Mouse (Mus musculus): ENCODE data around the gene Map2k7. TPM values are rescaled to one million over a fixed set of nuclear protein-coding genes. Genes with fewer than 3 reads are reported as not detected.

Gene Map2k7
- 25.2 and 25.6 TPM in 2 replicates for total RNA-seq (2015; ENCODE audit: low replicate concordance)
- total RNA-seq (2017; ENCODE audit: low replicate concordance) = 16.9 and 20.3 TPM in 2 replicates

DNA sequence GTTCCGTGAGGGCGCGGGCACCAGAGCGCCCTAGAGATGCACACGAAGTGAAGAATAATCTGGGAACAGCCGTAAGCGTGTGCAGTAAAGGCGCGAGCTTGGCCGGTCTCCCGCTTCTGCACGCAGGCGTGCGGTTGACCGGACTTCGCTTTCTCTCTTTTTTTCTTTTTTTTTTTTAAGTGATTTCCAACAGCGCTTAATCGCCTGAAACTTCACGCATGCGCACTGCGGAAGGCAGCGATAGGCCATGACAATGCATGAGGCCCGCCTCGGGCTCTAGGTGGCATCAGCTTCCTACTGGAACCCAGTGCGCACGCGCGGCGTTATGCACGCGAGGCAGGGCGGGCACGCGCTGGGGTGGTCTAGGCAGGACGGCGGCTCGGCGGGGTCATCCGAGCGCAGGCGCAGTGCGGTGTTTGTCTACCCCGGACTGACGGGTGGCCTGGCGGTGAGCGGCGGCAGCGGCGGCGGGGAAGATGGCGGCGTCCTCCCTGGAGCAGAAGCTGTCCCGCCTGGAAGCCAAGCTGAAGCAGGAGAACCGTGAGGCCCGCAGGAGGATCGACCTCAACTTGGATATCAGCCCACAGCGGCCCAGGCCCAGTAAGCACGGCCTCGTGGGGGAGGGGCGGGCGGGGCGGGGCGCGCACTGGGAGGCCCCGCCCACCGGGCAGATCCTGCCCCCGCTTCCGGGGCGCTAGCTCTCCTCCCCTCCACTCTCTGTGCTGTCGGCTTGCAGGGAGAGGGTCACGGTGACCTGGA, at the start of gene Map2k7, which contains the start of gene Gm49320:
Gene Map2k7 (plus strand): TSS at position 307 of the 759 bp plus-strand sequence.
Gene Gm49320 (plus strand): TSS at position 432 of the 759 bp plus-strand sequence.
- ATAC-seq (replicated peaks; ENCODE audit: low FRiP score, poor library complexity, severe bottlenecking) = peak; percentile 82

DNA sequence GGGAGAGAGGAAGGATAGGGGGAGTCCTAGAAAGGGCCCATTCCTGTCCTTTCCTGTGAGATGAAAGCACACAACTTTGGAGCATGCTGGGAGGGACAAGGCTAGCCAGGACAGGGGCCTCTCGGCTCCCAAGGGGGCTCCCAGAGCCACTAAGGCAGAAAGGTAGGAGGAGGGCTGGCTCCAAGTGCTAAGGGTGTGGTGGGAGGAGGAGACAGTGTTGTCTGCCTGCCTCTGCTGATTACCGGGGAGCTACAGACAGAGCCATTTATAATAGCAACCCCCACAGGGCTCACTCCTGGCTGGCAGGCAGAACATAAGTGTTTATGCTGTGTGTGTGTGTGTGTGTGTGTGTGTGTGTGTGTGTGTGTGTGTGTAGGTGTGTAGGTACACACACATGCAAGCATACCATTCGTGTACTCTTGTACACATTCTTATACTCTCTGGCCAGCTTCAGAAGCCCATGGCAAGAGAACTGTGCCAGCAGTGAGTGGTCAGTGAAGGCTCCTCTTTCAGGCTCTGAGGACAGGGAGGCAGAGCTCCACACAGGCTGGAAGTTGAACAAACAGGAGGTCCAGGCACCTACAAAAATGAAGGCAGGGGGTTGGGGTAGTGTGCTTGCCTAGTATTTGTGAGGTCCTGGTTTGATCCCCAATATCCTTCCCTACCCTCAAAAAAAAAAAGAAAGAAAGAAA, 49.4 kb upstream of the Map2k7 start:
- peak; percentile 93 for ATAC-seq (replicated peaks; ENCODE audit: low FRiP score, poor library complexity, severe bottlenecking)

DNA sequence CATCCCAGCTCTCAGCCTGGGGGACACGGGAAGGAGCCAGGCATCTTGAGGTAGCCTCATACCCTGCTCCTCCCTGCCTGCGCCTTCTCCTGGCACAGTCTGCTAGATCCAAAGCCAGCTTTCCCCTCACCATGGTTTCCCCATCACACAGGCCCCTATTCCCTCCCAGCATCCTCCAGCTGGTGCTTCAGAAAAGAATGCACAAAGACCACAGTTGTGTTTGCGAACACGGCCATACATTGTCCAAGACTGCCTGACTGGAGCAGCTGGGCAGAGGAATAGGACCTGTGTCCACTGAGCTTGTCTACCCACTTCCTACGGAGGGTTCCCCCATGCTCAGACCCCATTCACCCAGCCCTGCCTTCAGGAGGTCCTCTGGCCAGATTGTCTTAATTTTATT, 46.2 kb upstream of the Map2k7 start:
- ATAC-seq (replicated peaks; ENCODE audit: low FRiP score, poor library complexity, severe bottlenecking) = no peak

DNA sequence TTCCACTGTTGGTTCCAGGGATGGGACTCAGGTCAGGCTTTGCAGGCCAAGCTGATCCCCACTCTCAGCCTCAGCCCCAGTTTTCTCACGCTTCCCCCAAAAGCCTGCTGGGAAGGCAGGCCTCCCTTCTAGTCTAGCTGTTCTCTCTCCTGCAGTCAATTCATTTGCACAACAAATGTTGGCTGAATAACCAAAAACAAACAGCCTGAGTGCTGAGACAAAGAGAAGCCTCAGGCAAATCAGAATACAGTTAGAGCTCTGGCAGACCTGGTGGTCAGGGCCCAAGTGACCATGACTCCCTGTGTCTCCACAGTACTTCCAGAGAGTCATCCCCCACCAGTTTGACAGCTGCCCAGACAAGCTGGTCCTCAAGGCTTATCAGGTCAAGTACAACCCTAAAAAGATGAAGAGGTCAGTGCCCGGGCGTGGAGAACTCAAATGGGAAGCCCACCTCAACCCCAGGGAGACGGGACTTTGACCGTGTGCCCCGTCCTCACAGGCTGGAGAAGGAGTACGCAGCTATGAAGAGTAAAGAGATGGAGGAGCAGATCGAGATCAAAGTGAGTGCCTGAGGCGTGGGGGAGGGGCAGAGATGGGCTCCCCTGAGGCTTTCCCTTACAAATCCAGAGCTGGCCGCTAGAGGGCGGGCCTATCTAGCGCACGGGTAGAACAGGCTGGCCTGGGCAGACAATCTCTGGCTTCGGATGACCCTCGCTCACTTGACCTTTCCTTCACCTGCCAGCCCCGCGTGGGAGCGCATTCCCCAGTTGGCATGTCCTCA, 45.5 kb upstream of the Map2k7 start:
- ATAC-seq (replicated peaks; ENCODE audit: low FRiP score, poor library complexity, severe bottlenecking) = peak; percentile 48; the same call in 1 of the 2 replicates

DNA sequence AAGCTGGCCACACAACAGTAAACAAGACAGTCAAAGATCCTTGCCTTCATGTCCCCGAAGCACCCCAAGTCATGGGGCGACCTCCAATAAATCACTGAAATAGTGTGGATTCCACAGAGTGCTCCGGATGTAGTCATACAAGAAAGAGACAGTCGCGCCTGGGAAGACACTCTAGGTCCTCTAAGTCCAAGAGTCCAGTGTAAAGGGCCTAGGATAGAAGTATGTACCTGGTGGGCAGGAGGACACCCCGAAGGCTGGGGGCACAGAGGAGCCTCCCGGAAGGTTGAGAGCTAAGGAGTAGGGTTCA, 45.0 kb upstream of the Map2k7 start:
- no peak for ATAC-seq (replicated peaks; ENCODE audit: low FRiP score, poor library complexity, severe bottlenecking)

DNA sequence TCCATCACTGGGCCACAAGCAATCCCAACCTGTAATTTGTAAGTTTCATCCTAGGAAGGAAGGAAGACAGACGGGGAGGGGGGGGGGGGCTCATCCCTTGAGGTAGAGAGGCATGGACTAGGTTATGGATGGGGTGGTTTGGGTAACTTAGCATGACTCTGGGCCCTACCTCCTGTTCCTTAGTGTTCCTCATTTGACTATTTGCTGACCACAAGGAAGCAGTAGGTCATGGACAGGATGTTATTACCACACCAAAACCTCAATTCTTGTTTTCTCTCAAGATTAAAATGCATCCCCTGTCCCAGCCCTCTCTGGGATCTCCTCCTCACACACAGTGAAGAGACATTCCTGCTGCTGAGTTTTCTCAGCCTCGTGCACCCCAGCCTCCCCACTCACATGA, 37.2 kb upstream of the Map2k7 start:
- ATAC-seq (replicated peaks; ENCODE audit: low FRiP score, poor library complexity, severe bottlenecking) = no peak

DNA sequence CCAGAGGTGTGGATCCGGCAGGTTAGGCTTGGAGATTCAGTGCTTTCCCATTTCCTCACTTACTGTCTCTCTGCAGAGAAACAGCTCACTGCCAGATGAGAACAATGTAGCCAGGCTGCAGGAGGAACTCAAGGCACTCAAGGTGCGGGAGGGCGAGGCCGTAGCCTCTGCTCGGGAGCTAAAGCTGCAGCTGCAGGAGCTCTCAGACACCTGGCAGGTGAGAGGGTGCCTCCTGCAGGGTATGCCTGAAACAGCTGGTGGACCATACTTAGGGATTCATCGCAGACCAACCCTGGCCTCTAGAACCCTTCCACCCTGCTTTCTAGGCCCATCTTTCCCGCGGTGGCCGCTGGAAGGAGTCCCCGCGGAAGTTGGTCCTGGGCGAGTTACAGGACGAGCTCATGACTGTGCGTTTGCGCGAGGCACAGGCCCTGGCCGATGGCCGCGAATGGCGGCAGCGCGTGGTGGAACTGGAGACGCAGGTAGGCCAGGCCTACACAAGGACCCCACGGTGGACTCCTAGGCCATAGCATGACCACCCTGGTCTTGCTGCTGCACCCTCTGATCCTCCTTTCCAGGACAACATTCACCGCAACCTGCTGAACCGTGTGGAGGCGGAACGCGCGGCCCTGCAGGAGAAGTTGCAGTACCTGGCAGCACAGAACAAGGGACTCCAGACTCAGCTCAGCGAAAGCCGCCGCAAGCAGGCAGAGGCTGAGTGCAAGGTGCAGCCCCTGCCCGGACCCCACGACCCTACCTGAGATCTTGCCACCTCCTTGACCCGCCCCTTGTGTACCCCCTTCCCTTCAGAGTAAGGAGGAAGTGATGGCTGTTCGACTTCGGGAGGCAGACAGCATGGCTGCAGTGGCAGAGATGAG, 33.1 kb upstream of the Map2k7 start:
- ATAC-seq (replicated peaks; ENCODE audit: low FRiP score, poor library complexity, severe bottlenecking) = no peak

DNA sequence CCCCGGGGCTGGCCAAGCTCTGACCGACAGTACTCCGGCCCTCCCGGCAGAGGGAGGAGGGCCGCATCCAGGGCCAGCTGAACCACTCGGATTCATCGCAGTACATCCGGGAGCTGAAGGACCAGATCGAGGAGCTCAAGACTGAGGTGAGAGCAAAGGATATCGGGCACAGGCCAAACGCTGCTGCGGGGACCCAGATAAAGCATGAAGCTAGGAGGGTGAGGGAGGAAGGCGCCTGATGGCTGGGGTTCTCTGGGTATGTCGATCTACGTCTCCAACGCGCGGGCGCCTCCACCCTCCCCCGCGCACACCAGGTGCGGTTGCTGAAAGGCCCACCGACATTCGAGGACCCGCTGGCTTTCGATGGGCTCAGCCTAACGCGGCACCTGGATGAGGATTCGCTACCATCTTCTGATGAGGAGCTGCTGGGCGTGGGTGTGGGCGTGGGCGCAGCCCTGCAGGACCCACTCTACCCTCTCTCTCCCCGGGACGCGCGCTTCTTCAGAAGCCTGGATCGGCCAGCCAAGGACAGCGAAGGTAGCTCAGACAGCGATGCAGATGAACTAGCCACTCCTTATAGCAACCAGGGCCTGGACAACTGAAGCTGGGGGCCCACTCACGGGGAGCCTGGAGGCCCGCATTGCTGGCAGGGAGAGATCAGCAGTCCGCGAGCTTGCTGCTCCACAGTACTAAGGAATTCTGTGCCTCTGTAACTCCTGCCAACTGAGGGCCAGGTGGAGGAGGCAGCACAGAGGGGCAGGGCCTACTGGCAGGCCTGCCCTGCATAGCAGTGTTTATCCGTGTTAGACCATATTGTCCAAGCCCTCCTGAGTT, 32.1 kb upstream of the Map2k7 start:
- no peak for ATAC-seq (replicated peaks; ENCODE audit: low FRiP score, poor library complexity, severe bottlenecking)

DNA sequence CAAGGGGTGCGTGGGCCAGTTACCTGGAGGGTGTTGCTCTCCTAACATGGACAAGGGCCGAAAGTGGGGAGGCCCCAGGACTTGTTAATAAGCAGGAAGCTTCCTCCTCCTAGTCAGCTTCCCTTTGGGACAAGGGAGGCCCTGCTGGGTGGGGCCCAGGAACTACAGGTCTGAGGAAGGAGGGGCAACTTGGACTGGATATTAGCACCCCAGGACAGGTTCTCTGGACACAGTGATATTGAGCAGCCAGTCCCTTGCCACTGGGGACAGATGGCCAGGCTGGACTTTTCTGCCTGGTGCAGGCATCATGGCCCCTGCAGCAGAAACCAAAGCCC, 31.6 kb upstream of the Map2k7 start:
- ATAC-seq (replicated peaks; ENCODE audit: low FRiP score, poor library complexity, severe bottlenecking) = no peak

DNA sequence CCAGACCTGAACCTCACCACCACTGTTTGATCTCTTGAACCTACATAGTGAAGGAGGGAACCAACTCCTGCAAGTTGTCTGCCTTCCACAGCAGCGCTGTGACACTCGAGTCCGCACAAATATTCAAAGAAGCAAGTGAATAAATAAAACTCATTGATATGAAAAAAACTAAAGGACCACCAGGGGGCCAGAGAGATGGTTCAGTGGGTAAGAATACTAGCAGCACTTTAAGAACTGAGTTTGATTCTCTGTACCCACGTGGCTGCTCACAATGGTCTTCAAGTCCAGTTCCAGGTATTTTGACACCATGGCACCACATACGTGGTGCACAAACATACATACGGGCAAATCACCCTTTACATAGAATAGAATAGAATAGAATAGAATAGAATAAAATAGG, 27.4 kb upstream of the Map2k7 start:
- no peak for ATAC-seq (replicated peaks; ENCODE audit: low FRiP score, poor library complexity, severe bottlenecking)

DNA sequence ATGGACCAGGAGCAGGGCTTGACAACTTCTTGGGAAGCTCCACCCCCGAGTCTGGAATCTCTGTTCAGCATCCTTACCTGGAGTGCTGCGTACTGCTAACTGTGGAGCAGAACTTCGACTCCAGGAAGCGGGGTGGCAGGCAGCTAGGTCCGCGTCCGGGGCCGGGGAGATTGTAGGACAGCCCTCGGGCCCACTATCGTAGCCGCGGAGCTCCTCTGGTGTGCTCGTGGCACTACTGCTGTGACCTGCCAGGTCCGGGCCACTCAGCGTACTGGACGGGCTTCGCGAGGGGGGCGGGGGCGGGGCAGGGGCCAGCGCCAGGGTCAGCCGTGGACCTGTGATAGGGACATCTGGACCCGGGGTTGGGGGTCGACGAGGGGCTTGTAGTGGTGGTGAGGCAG, 25.7 kb upstream of the Map2k7 start:
- ATAC-seq (replicated peaks; ENCODE audit: low FRiP score, poor library complexity, severe bottlenecking) = no peak

DNA sequence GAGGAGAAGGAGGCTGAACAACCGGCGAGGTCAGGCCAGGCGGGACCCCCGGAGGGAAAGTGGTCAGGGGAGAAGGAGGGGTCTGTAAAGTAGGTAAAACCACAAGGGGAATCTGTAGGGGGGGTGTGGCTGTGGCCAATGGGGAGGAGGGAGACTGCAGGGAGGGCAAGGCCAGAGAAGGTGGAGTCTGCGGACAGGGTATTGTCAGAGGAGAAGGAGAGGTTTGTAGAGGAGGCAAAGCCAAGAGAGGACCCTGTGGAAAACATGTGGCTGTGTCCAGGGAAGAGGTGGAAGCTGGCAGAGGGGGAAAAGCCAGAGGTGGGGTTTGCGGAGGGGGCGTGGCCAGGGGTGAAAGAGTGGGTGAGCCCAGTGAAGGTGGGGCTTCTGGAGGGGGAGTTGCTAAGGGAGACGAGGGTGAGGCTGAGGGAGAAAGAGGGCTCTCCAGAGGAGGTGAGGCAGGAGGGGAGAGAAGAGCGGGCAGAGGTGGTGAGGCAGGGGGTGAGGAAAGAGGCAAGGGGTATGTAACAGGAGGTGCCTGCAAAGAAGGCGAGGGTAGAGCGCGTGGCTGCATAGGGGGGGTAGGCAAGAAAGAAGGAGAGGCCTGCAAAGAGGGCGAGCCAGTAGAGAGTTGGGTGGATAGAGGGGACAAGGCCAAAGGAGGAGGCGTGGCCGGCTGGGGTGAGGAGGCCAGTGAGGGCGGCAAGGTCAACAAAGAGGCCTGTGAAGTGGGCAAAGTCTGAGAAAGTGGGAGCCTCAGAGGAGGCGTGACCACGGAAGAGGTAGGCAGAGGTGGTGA, 25.1 kb upstream of the Map2k7 start:
- ATAC-seq (replicated peaks; ENCODE audit: low FRiP score, poor library complexity, severe bottlenecking) = no peak

DNA sequence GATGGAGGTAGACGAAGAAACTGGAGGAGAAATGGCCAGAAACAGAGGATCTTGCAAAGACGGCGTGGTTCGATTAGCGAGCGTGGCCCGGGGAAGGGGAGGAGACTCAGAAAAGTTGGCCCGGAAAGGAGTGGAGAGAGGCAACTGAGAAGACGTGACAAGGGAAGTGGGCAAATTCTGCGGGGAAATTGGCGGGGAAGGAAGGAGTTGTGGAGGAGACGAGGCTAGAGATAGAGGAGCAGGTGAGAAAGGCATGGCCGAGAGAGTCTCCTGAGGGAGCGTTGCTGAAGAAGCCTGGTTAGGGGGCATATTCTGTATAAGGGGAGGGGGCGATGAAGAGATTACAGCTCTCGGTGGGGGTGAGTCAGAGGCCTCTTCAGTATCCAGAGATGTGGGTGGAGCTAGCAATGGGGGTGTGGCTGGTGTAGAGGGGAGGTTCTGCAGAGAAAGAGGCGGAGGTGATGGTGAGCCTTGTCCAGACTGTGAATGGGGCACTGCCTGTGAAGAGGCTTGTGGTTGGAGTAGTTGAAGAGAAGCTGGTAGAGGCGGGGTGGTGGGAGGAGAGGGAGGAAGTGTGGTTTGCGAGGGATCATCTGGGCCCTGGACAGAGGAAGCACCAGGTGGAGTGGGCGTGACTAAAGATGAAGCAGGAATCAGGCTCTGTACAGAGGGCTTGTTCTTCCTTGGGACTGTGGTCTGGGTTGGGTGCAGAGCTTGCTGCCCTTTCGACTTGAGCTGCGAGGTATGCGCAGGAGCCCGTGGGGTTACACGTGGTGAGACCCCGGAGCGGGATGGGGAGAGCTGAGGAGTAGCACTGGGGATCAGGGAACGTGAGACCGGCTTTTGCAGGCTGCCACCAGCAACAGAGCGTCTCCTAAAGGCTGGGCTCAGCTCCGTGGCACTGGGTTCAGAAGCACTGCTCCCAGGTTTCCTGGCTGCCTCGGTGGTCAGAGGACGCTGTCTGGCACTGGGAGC, 24.2 kb upstream of the Map2k7 start:
- ATAC-seq (replicated peaks; ENCODE audit: low FRiP score, poor library complexity, severe bottlenecking) = peak; percentile 62

DNA sequence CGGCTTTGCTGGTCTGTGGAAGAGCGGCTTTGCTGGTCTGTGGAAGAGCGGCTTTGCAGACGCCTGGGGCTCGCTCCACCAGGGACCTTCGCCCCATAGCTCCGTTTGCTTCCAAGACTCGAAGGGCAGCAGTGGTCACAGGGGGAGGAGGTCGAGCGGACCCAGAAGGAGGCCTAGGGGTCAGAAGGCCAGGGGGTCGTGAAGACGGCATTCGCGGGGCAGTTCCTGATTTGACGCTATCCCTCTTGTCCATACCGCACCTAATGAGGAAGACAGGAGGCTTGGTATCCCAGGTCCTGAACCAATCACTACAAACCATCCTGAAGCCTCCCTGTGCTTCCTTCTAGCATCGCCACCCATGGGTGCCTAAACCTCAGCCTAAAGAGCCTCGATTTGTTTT, 22.2 kb upstream of the Map2k7 start:
- ATAC-seq (replicated peaks; ENCODE audit: low FRiP score, poor library complexity, severe bottlenecking) = no peak

DNA sequence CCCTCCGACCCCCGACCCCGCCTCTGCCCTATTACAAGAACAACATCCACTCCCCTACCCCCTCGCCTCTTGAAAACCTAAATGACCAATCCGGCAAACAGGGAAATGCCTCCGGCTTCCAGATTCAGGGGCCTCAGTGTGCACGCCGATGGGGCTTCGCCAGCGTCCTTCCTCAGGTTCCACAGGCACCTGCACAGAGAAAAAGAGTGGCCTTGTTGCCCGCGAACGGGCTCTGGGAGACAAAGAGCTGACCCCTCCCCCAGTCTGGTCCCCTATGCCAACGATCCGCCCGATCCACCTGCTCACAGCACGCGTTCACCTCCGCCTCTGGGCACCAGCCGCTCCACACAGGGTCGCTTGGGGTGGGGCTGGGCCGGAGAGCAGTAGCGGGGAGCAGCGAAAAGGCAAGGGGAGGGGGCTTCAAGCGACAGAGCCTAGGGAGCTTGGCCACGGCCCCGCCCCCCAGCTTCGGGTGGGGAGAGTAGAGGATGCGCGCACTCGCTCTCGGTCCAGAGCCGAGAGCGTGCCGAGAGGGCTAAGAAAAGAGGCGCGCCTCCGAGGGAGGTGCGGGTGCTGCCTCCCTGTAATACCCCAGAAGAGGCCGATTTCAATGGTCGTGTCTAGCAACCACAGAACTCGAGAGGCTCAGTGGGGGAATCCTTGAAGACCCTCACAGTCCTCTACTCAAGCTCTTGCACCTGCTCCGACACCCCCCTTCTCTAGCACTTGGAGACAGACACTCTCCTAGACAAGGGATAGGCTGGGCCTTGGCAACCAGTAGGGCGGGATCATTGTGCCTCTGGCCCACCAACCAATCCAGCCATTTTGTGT, 21.5 kb upstream of the Map2k7 start, which contains the start of gene Prr36:
Gene Prr36 (minus strand): TSS at position 669 of the 831 bp plus-strand sequence.
- ATAC-seq (replicated peaks; ENCODE audit: low FRiP score, poor library complexity, severe bottlenecking) = no peak

DNA sequence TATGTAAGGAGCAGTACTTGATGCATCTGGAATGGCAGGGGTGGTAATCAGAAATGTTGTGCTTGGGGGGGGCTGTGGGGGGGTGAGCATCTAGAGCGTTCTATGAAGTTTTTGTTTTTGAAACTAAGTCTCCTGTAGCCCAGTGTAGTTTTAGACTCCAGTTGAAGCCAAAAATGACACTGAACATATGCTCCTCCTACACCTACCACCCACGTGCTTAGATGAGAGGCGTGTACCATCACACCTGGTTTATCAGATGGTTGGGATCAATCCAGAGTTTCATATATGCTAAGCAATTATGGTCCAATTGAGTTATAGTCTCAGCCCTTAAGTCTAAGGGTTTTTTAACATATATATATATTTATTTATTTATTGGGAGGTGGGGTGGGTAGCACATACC, 18.9 kb upstream of the Map2k7 start:
- no peak for ATAC-seq (replicated peaks; ENCODE audit: low FRiP score, poor library complexity, severe bottlenecking)

All from erythroid progenitor cell, adult 5-6 weeks (primary cell).